Mouse (Mus musculus) liver, embryonic 14.5 days (tissue): ENCODE results near the gene Smchd1.

Experiments used
- CTCF ChIP-seq: IDR thresholded peaks from 2 replicates; pipeline ENCODE4 v1.5.1; 2016; ENCODE audit warnings: antibody characterized with exemption, low read depth, control low read depth
- EP300 ChIP-seq: IDR thresholded peaks from 2 replicates; pipeline ENCODE4 v1.6.1; 2016; ENCODE audit warnings: antibody characterized with exemption, low read depth

- no peak for TF ChIP-seq CTCF
- no peak for TF ChIP-seq EP300
Observed at GRCm38 (mm10) chr17:71491332-71491686, 16.2 kb upstream of the Smchd1 start.
